Mouse (Mus musculus) thymus, postnatal 10 days (tissue): ENCODE results near the gene Olfr107.

Experiments used
- DNase-seq, 2 experiments: peaks; one replicate each; pipeline ENCODE4 v3.0.0; 2021; ENCODE audit warnings: low spot score in 2 of 2

Gene Olfr107

GRCm38 (mm10) chr17:37398926-37399325, at the start of gene Olfr107:
Gene Olfr107, plus strand, starts transcription at chr17:37399226.
- DNase-seq, result no peak

- no peak for DNase-seq
These were observed 39.7 kb upstream of the Olfr107 start, which contains the start of gene Olfr104-ps for GRCm38 (mm10) chr17:37359282-37359681. Gene Olfr104-ps, plus strand, starts transcription at chr17:37359582.

- DNase-seq, result no peak
These were observed 20.3 kb upstream of the Olfr107 start, which contains the start of gene Olfr105-ps for GRCm38 (mm10) chr17:37378733-37379132. Gene Olfr105-ps, plus strand, starts transcription at chr17:37379033.

GRCm38 (mm10) chr17:37390093-37390492, 8.9 kb upstream of the Olfr107 start, which contains the start of gene Olfr106-ps:
Gene Olfr106-ps, plus strand, starts transcription at chr17:37390393.
- no peak for DNase-seq

GRCm38 (mm10) chr17:37413380-37413779, 14.4 kb downstream of the Olfr107 start:
- DNase-seq, result no peak

- no peak for DNase-seq
These were observed 46.2 kb downstream of the Olfr107 start, which contains the start of gene Olfr108 for GRCm38 (mm10) chr17:37445180-37445579. Gene Olfr108, plus strand, starts transcription at chr17:37445480.
